Mouse (Mus musculus) ovary, adult 10 weeks (tissue): ENCODE measurements around the gene Il1rapl1. TPM values are rescaled to one million over a fixed set of nuclear protein-coding genes. Genes with fewer than 3 reads are reported as not detected.

Experiments
- polyA plus RNA-seq: library from polyadenylated mRNA; stranded (reverse); fragments of 350-450 nt; fragmentation: Illumina TruSeq; extraction: RNeasy Lipid Tissue Mini Kit (QIAGEN cat#74804); gene quantifications from one replicate; pipeline ENCODE4 v1.2.3, GENCODE M21; 2014

Il1rapl1 gene
- polyA plus RNA-seq = 0.48 TPM

GRCm38 (mm10) chrX:88115609-88116073 lies at the start of gene Il1rapl1:
Il1rapl1 (minus strand) TSS chrX:88115645.

